Mouse (Mus musculus) olfactory bulb, adult 2 months (tissue): ENCODE results near the gene Gm29735. TPM values are rescaled to one million over a fixed set of nuclear protein-coding genes. Genes with fewer than 3 reads are reported as not detected.
"Not testable (repeated sequence)": the region's sequence is repeated elsewhere in the genome, so short reads cannot be mapped to it uniquely, and the experiment has no call there.

Source experiments
- H3K27ac ChIP-seq: fragments of 200-500 bp; 2 replicates; pipeline ENCODE4 v1.5.1; 2012; ENCODE audit warnings: low read depth, low read length; ENCODE audit not compliant: insufficient read depth
- H3K4me1 ChIP-seq: fragments of 200-500 bp; 2 replicates; pipeline ENCODE4 v1.6.1; 2012; ENCODE audit warnings: low read length; ENCODE audit not compliant: control insufficient read depth, insufficient read depth
- H3K4me3 ChIP-seq: fragments of 200-500 bp; 2 replicates; pipeline ENCODE4 v1.5.1; 2012; ENCODE audit warnings: mild to moderate bottlenecking, low read depth, low read length, moderate library complexity; ENCODE audit not compliant: insufficient read depth
- CTCF ChIP-seq: fragments of 200-500 bp; IDR thresholded peaks from 2 replicates; pipeline ENCODE4 v1.5.1; 2012; ENCODE audit warnings: low read depth, mild to moderate bottlenecking, low read length, moderate library complexity; ENCODE audit not compliant: insufficient read depth
- POLR2A ChIP-seq: fragments of 200-500 bp; IDR thresholded peaks from 2 replicates; pipeline ENCODE4 v1.6.1; 2012; ENCODE audit warnings: mild to moderate bottlenecking, low read depth, low read length, moderate library complexity; ENCODE audit not compliant: insufficient read depth
- WGBS: fragments of 180-500 bp; shearing (Covaris S2); methylation state at CpG from one replicate; pipeline ENCODE4 v1.1.7; 2018; 5-methylcytosine and 5-hydroxymethylcytosine counted together
- polyA plus RNA-seq: library from polyadenylated mRNA; stranded (reverse); fragments of >200 nt; gene quantifications from 2 replicates; pipeline ENCODE4 v1.2.4, GENCODE M21; 2012; ENCODE audit warnings: low replicate concordance; ENCODE audit not compliant: missing spikeins, insufficient read depth, insufficient read length

Gene Gm29735
- polyA plus RNA-seq, 1 experiment: not detected

GRCm38 (mm10) chr7:142134206-142134995, 22.5 kb downstream of the Gm29735 start:
- Histone ChIP-seq H3K4me3 (no peak overlapping the region), H3K27ac (no peak overlapping the region), H3K4me1 (no peaks in the 10 kb centered on the region)
- no peak for TF ChIP-seq POLR2A
- TF ChIP-seq CTCF: no peak
- WGBS: 62% methylated on average over 4 of the region's 4 CpGs

GRCm38 (mm10) chr7:142128843-142129242, 28.1 kb downstream of the Gm29735 start:
- no peak for TF ChIP-seq POLR2A
- TF ChIP-seq CTCF: no peak
- WGBS: 76% methylated on average over 4 of the region's 4 CpGs
- Histone ChIP-seq H3K4me3 (no peak overlapping the region), H3K27ac (no peak overlapping the region), H3K4me1 (no peaks in the 10 kb centered on the region)

- not testable (repeated sequence) for H3K27ac ChIP-seq, H3K4me1 ChIP-seq, H3K4me3 ChIP-seq
- 91% methylated on average over 1 of the region's 1 CpGs for WGBS
Observed at GRCm38 (mm10) chr7:142120629-142121028, 36.3 kb downstream of the Gm29735 start, which contains the start of gene Gm45618. TSS of gene Gm45618 (minus strand) at chr7:142120729.

- Histone ChIP-seq H3K4me3 (no peak overlapping the region), H3K4me1 (no peaks in the 10 kb centered on the region), H3K27ac (no peak overlapping the region)
- TF ChIP-seq CTCF (no peak), POLR2A (no peak)
- WGBS: 35% methylated on average over 5 of the region's 5 CpGs
Observed at GRCm38 (mm10) chr7:142119632-142120031, 37.3 kb downstream of the Gm29735 start.

Other genes with a start within 250 kb of the Gm29735 start
- not detected in 2 replicates for gene Tollip, start 238.6 kb downstream of the Gm29735 start, polyA plus RNA-seq
- gene Brsk2, start 207.4 kb downstream of the Gm29735 start, polyA plus RNA-seq: not detected in 2 replicates
- gene Mob2, start 96.0 kb downstream of the Gm29735 start, polyA plus RNA-seq: not detected in 2 replicates
- gene Dusp8, start 61.3 kb downstream of the Gm29735 start, polyA plus RNA-seq: not detected in 2 replicates
- not detected in 2 replicates for gene Gm45618, start 36.4 kb downstream of the Gm29735 start, polyA plus RNA-seq
- not detected in 2 replicates for gene Gm39115, start 21.1 kb downstream of the Gm29735 start, polyA plus RNA-seq
- gene Gm45337, start 12.5 kb downstream of the Gm29735 start, polyA plus RNA-seq: not detected in 2 replicates
- not detected in 2 replicates for gene Gm4553, start 8.6 kb upstream of the Gm29735 start, polyA plus RNA-seq
- gene Krtap5-2, start 18.9 kb upstream of the Gm29735 start, polyA plus RNA-seq: not detected in 2 replicates
- not detected in 2 replicates for gene Gm10153, start 33.3 kb upstream of the Gm29735 start, polyA plus RNA-seq
- not detected in 2 replicates for gene Krtap5-3, start 44.3 kb upstream of the Gm29735 start, polyA plus RNA-seq
- not detected in 2 replicates for gene Gm7579, start 54.7 kb upstream of the Gm29735 start, polyA plus RNA-seq
- not detected in 2 replicates for gene Krtap5-5, start 72.9 kb upstream of the Gm29735 start, polyA plus RNA-seq
- not detected in 2 replicates for gene Gm40460, start 84.0 kb upstream of the Gm29735 start, polyA plus RNA-seq
- gene Gm2431, start 101.2 kb upstream of the Gm29735 start, polyA plus RNA-seq: not detected in 2 replicates
- not detected in 2 replicates for gene Gm4559, start 117.2 kb upstream of the Gm29735 start, polyA plus RNA-seq
- not detected in 2 replicates for gene Krtap5-1, start 140.0 kb upstream of the Gm29735 start, polyA plus RNA-seq
- not detected in 2 replicates for gene Krtap5-4, start 146.4 kb upstream of the Gm29735 start, polyA plus RNA-seq
- gene Ifitm10, start 216.6 kb upstream of the Gm29735 start, polyA plus RNA-seq: not detected in 2 replicates
- not detected in 2 replicates for gene Gm49369, start 225.6 kb upstream of the Gm29735 start, polyA plus RNA-seq
- gene Ctsd, start 230.9 kb upstream of the Gm29735 start, polyA plus RNA-seq: 266 and 290 TPM in 2 replicates